Mouse (Mus musculus): ENCODE data around the gene Pskh1.

DNA sequence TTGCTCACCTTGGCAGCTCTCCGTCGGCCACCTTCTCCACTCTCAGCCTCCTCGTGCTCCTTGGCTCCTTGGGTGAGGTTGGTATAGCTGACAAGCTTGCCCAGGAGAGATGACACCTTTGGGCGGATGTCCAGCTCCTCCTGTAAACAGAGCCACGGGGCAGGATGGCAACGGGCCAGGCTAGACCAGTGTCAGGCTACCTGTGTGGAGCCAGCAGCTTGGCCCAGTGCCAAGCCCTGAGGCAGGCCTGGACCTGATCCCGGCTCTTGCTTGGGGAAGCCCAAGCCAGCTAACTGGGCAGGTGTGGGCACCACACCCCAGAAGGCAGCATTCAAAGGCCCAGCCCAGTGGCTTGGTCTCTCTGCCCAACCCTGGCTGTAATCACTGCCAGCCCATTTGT, 59.1 kb downstream of the Pskh1 start:
- TF ChIP-seq CTCF (IDR thresholded peaks at IDR 0.05; ENCODE audit: extremely low read depth, insufficient read depth, insufficient read length, insufficient replicate concordance) (no peak), POLR2A (IDR thresholded peaks at IDR 0.05; ENCODE audit: low read depth, low read length) (no peak)
